Mouse (Mus musculus) spleen, embryonic (tissue): ENCODE measurements around the gene Vsig8.

Experiments
- CTCF ChIA-PET: fragments of 350-600 bp; sonication (Branson Sonifier 250); formaldehyde crosslinking; loops from one replicate; lab custom pipeline; 2022; lab: Charles Lee

Gene Vsig8

GRCm38 (mm10) chr1:172584271-172584670 lies 28.5 kb downstream of the Vsig8 start:
- CTCF ChIA-PET, result no interaction called here

DNA sequence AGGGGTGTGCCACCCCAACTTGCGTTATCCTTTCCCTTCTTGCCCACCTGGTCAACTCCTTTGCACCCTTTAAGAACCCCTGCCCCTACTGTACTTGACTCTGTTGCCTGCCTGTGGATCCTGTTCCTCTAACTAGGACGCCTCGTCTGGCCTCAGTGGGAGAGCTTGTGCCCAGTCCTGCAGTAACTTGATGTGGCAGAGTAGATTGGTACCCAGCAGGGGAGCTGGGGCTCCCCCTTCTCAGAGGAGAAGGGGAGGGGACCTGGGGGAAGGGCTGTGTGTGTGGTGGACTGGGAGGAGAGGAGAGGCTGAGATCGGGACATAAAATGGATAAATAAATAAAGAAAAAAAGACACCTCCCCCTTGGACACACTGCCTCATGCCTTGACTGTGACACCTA lies 29.3 kb downstream of the Vsig8 start:
- CTCF ChIA-PET, result no interaction called here

- CTCF ChIA-PET, result no interaction called here
Observed at GRCm38 (mm10) chr1:172585612-172586567, 30.2 kb downstream of the Vsig8 start.

GRCm38 (mm10) chr1:172590385-172590784 lies 34.6 kb downstream of the Vsig8 start, which contains the start of gene Slamf8:
Gene Slamf8, minus strand, starts transcription at chr1:172590568.
- CTCF ChIA-PET, result interaction anchor here (0.7 kb wide), 1 partner anchor 17 kb away, joined by 3 read pairs; no protein-coding TSS in a partner anchor

GRCm38 (mm10) chr1:172593321-172593720 lies 37.6 kb downstream of the Vsig8 start:
- CTCF ChIA-PET, result no interaction called here

GRCm38 (mm10) chr1:172593956-172594355 lies 38.2 kb downstream of the Vsig8 start:
- CTCF ChIA-PET, result interaction anchor here (0.6 kb wide), 1 partner anchor 14 kb away, joined by 10 read pairs; no protein-coding TSS in a partner anchor

- CTCF ChIA-PET, result interaction anchor here (0.6 kb wide), 1 partner anchor 15 kb away, joined by 10 read pairs; no protein-coding TSS in a partner anchor
Observed at GRCm38 (mm10) chr1:172594495-172594894, 38.8 kb downstream of the Vsig8 start.

GRCm38 (mm10) chr1:172602326-172602725 lies 46.6 kb downstream of the Vsig8 start, which contains the start of gene Fcrl6:
Gene Fcrl6, minus strand, starts transcription at chr1:172602551.
- CTCF ChIA-PET, result no interaction called here

- CTCF ChIA-PET, result no interaction called here
Observed at GRCm38 (mm10) chr1:172611304-172611703, 55.6 kb downstream of the Vsig8 start.

DNA sequence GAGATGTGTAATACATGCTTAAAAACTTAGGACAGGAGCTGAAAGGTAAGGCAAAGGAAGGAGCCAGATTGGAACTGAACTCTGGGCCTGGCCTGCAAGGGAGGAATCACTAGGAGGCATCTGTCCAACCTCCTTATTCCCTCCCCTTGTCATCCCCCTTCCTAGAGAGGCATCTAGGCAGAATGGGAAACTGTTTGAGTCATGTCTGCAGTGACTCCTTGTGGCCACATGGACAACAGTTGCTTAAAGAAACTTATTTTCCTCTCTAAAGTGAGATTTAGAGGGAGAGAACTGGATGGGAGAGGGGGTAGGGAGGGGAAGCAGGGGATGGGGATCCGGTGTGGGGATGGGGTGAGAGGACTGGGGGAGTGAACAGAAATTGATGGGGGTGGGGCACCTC lies 57.0 kb downstream of the Vsig8 start:
- CTCF ChIA-PET, result no interaction called here
